In the genomic region with DNA sequence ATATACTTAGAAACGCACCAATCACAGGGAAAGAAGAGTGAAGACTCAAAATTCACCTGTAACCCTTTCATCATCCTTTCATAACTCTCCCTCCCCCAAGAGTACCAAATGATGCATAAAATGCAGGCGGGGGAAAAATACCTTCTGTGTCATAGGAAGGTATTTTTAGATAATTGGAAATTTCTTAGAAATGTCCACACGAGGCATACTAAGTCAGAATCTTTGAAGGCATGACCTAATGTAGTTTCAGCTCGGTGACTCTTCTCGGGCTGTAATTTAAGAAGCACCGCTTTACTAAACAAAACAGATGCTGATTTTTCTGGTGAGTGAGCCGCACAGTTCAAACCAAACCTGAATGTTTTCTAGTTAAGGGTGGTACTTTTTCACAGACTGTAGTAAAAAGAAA, we compare ENCODE assay signal across 8 mouse cellular contexts. TPM values are rescaled to one million over a fixed set of nuclear protein-coding genes. Genes with fewer than 3 reads are reported as not detected.
DNase-seq lines count a peak whose midpoint lies in the region; ATAC-seq lines count a peak whose summit lies in the region.

TSS of gene Plscr1 (plus strand) at position 304 of the 406 bp plus-strand sequence.

- 51% methylated on average over 7 of the region's 7 CpGs for WGBS in heart, embryonic 10.5 days
- 37% methylated on average over 7 of the region's 7 CpGs for WGBS in heart, embryonic 16.5 days
- 34% methylated on average over 7 of the region's 7 CpGs for WGBS in liver, embryonic 15.5 days (ENCODE audit: insufficient replicate concordance)

- no peaks in the 10 kb centered on the region for H3K27me3 ChIP-seq in heart, embryonic 10.5 days (ENCODE audit: insufficient read depth, poor library complexity, severe bottlenecking)
- no peaks in the 10 kb centered on the region for H3K27me3 ChIP-seq in heart, embryonic 16.5 days (ENCODE audit: control insufficient read depth, insufficient read depth, low read length)
- no peaks in the 10 kb centered on the region for H3K27me3 ChIP-seq in liver, embryonic 15.5 days

- H3K27ac ChIP-seq in heart, embryonic 10.5 days = peak within 1 kb of the TSS; percentile 96
- H3K27ac ChIP-seq in heart, embryonic 16.5 days (ENCODE audit: low read length) = peak within 1 kb of the TSS; percentile 98
- H3K27ac ChIP-seq in liver, embryonic 15.5 days (replicated peaks) = peak within 1 kb of the TSS; percentile 84

- peak within 1 kb of the TSS; percentile 82 for H3K4me2 ChIP-seq in heart, embryonic 16.5 days (ENCODE audit: low read depth, low read length)
- peak within 1 kb of the TSS; percentile 70 for H3K4me2 ChIP-seq in liver, embryonic 15.5 days

- DNase-seq in heart, embryonic 10.5 days (ENCODE audit: low spot score) = no peak
- DNase-seq in heart, adult 11 months = no peak
- no peak for DNase-seq in T-cell, adult 2 months (ENCODE audit: low spot score)
- no peak for DNase-seq in layer of hippocampus, postnatal 25 days (ENCODE audit: extremely low spot score in 1 of 2, low spot score in 1 of 2)
- no peak for DNase-seq in cerebellum, adult 9-10 months

- no peaks in the 10 kb centered on the region for H3K36me3 ChIP-seq in heart, embryonic 10.5 days
- H3K36me3 ChIP-seq in heart, embryonic 16.5 days (ENCODE audit: control insufficient read depth, insufficient read depth) = no peaks in the 10 kb centered on the region
- no peaks in the 10 kb centered on the region for H3K36me3 ChIP-seq in liver, embryonic 15.5 days (replicated peaks)

- peak; percentile 53 for ATAC-seq in activated CD4-positive, CD25-positive, alpha-beta regulatory T cell, adult 4 months
- no peak for ATAC-seq in heart, embryonic 16.5 days (replicated peaks; ENCODE audit: extremely low read depth, insufficient read depth, low FRiP score)
- ATAC-seq in liver, embryonic 15.5 days (ENCODE audit: insufficient read depth) = no peak

- peak within 1 kb of the TSS; percentile 89 for H3K9ac ChIP-seq in heart, embryonic 16.5 days (ENCODE audit: low read length)
- H3K9ac ChIP-seq in liver, embryonic 15.5 days = peak within 1 kb of the TSS; percentile 54

- H3K4me3 ChIP-seq in heart, embryonic 10.5 days = peak within 1 kb of the TSS; percentile 73
- peak within 1 kb of the TSS; percentile 84 for H3K4me3 ChIP-seq in heart, embryonic 16.5 days (ENCODE audit: low read length)
- peak within 1 kb of the TSS; percentile 63 for H3K4me3 ChIP-seq in liver, embryonic 15.5 days (replicated peaks)

- no peaks in the 10 kb centered on the region for H3K9me3 ChIP-seq in heart, embryonic 10.5 days
- no peaks in the 10 kb centered on the region for H3K9me3 ChIP-seq in heart, embryonic 16.5 days (replicated peaks; ENCODE audit: control insufficient read depth, low read length)
- H3K9me3 ChIP-seq in liver, embryonic 15.5 days (replicated peaks) = no peaks in the 10 kb centered on the region

- H3K4me1 ChIP-seq in heart, embryonic 10.5 days = peaks cover 7% of the 10 kb centered on the region
- H3K4me1 ChIP-seq in heart, embryonic 16.5 days (ENCODE audit: control insufficient read depth, insufficient read depth, low read length) = peaks cover 14% of the 10 kb centered on the region
- peaks cover 28% of the 10 kb centered on the region for H3K4me1 ChIP-seq in liver, embryonic 15.5 days (replicated peaks)

RNA-seq across cellular contexts. Expression of gene Plscr1, which starts in this region (rescaled TPM):
- polyA plus RNA-seq in heart, embryonic 10.5 days (2016; fragmentation: Nextera tagmentation; extraction: Ambion mirVana) = 37.8 and 38.7 TPM in 2 replicates
- 10 to 100 TPM; 75.5 to 98.7 TPM for polyA plus RNA-seq in activated CD4-positive, CD25-positive, alpha-beta regulatory T cell, adult 4 months (2017; shearing (Covaris generic))
- polyA plus RNA-seq in heart, embryonic 16.5 days (2015; fragmentation: Nextera tagmentation; extraction: Ambion mirVana) = 25.3 and 26.1 TPM in 2 replicates
- 25.5 and 26.3 TPM in 2 replicates for polyA plus RNA-seq in liver, embryonic 15.5 days (2015; fragmentation: Nextera tagmentation; extraction: Ambion mirVana)
- total RNA-seq in layer of hippocampus, postnatal 25 days (2021) = 1 to 10 TPM; 1.4 to 1.5 TPM
